Mouse (Mus musculus) thymus, adult 2 months (tissue): ENCODE results near the gene Maml3. TPM values are rescaled to one million over a fixed set of nuclear protein-coding genes. Genes with fewer than 3 reads are reported as not detected.

ENCODE experiments used
- DNase-seq: peaks from one replicate; pipeline ENCODE4 v3.0.0; 2021
- H3K27ac ChIP-seq: fragments of 200-500 bp; 2 replicates; pipeline ENCODE4 v1.5.1; 2012; ENCODE audit warnings: low read length, control low read depth; ENCODE audit not compliant: control insufficient read depth, insufficient read depth
- H3K27me3 ChIP-seq: fragments of 200-500 bp; 2 replicates; pipeline ENCODE4 v1.6.1; 2012; ENCODE audit warnings: mild to moderate bottlenecking, low read length, moderate library complexity, mixed read lengths; ENCODE audit not compliant: control insufficient read depth, insufficient read depth
- H3K36me3 ChIP-seq: fragments of 200-500 bp; 2 replicates; pipeline ENCODE4 v1.6.1; 2012; ENCODE audit warnings: mild to moderate bottlenecking, low read length, moderate library complexity; ENCODE audit not compliant: control insufficient read depth, insufficient read depth
- H3K4me1 ChIP-seq: fragments of 200-500 bp; replicated peaks from 2 replicates; pipeline ENCODE4 v1.6.1; 2012; ENCODE audit warnings: low read length; ENCODE audit not compliant: control insufficient read depth, insufficient read depth
- H3K4me3 ChIP-seq: fragments of 200-500 bp; 2 replicates; pipeline ENCODE4 v1.5.1; 2012; ENCODE audit warnings: mild to moderate bottlenecking, low read length, control low read depth, moderate library complexity; ENCODE audit not compliant: control insufficient read depth, insufficient read depth
- CTCF ChIP-seq: fragments of 200-500 bp; IDR thresholded peaks from 2 replicates; pipeline ENCODE4 v1.5.1; 2012; ENCODE audit warnings: mild to moderate bottlenecking, control low read depth, low read length, moderate library complexity, borderline replicate concordance; ENCODE audit not compliant: control insufficient read depth, poor library complexity, insufficient read depth; ENCODE audit errors: extremely low read depth
- POLR2A ChIP-seq: fragments of 200-500 bp; IDR thresholded peaks from 2 replicates; pipeline ENCODE4 v1.6.1; 2012; ENCODE audit warnings: mild to moderate bottlenecking, low read length, control low read depth, moderate library complexity; ENCODE audit not compliant: control insufficient read depth, poor library complexity, insufficient read depth; ENCODE audit errors: extremely low read depth
- WGBS: fragments of 180-500 bp; shearing (Covaris S2); methylation state at CpG from one replicate; pipeline ENCODE4 v1.1.7; 2018; 5-methylcytosine and 5-hydroxymethylcytosine counted together
- polyA plus RNA-seq: library from polyadenylated mRNA; depleted of rRNA; stranded (reverse); fragments of >200 nt; gene quantifications from 2 replicates; pipeline ENCODE4 v1.2.3, GENCODE M21; 2012

The Maml3 gene
- polyA plus RNA-seq, 1 experiment, result 3.5 TPM

DNA sequence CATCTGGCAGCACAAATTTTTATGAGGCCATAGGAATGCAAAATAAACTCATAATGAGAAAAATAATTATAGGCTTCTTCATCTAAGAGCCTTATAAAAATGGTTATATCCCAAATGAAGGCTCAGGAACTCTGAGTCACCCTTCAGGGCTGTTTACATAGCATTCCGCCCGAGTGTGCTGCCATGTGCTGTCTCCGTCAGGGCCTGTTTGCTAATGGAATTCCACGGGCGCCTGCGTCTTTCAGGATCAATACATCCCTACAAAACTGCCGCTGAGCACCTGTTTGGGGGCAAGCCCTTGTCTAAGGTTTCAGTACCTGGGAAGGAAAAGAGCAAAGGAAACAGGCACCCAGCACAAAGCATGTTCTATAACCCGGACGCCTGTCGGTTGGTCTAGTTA, 279.3 kb downstream of the Maml3 start:
- H3K4me3 ChIP-seq, result no peak overlapping the region
- DNase-seq, result no peak
- H3K4me1 ChIP-seq, result no peaks in the 10 kb centered on the region; the same call in 1 of the 2 replicates
- TF ChIP-seq POLR2A (no peak), CTCF (no peak)
- no peak overlapping the region for H3K27ac ChIP-seq
- WGBS, result 96% methylated on average over 10 of the region's 10 CpGs
- no peaks in the 10 kb centered on the region for H3K27me3 ChIP-seq
- H3K36me3 ChIP-seq, result no peaks in the 10 kb centered on the region

DNA sequence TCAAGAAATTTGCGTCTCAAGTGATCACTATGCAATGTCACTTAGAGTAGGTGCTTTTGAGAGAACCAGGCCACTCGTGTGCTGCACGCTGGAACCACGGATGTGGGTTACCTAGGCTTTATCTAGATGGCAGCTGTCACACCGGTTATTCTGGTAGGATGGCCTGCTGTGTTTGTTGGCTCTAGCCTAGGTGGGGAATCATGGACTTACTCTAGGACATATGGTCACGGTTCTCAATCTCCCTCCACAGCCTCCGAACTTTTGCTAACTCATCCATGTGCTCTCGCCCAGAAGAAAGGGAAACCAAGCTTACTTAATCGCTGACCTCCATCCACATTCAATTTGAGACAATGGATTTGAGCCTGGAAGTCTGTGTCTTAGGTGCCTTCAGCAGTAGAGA, 280.4 kb downstream of the Maml3 start:
- H3K27ac ChIP-seq, result no peak overlapping the region
- TF ChIP-seq CTCF (no peak), POLR2A (no peak)
- no peaks in the 10 kb centered on the region for H3K27me3 ChIP-seq
- no peak overlapping the region for H3K4me3 ChIP-seq
- no peaks in the 10 kb centered on the region for H3K36me3 ChIP-seq
- WGBS, result 80% methylated on average over 9 of the region's 9 CpGs
- H3K4me1 ChIP-seq, result no peaks in the 10 kb centered on the region; the same call in 1 of the 2 replicates
- DNase-seq, result no peak

DNA sequence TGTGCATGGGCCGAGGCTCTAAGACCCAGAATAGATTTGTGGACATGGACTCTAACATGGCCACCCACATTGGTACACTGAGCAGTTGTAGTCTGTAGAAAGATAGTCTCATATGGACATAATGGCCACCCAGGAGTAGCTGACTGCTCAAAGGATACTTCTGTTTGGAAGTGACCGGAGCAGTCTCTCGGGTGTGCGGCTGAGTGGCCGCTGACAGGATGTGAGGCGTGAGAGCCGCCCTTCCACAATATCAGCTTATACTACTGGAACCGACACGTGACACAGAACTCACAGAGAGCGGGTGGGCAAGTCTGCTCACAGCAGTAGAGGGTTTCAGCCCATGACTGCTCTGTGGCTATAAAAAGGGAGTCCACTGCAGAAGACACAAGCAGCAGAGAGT, 283.3 kb downstream of the Maml3 start:
- 94% methylated on average over 10 of the region's 10 CpGs for WGBS
- no peaks in the 10 kb centered on the region for H3K36me3 ChIP-seq
- H3K4me1 ChIP-seq, result no peaks in the 10 kb centered on the region; the same call in 1 of the 2 replicates
- no peak overlapping the region for H3K4me3 ChIP-seq
- no peak for TF ChIP-seq POLR2A
- no peak for TF ChIP-seq CTCF
- no peaks in the 10 kb centered on the region for H3K27me3 ChIP-seq
- H3K27ac ChIP-seq, result no peak overlapping the region
- DNase-seq, result no peak

DNA sequence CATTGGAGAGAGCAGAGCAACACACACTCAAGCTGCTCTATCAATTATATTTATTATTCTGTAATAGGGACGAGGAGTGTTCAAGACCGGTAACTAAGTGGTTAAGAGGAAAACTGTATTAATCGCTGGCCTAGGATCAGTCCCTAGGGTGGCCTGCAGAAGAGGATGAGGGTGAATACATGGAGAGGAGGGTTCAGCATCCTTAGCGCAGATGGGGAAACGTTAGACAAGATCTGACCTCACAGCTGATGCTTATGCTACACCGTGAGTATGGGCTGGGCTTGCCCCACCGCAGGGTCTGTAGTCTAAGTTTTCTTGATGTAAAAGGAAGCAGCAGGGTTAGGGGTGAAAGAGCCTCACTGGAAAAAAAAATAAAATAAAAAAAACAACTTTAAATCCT, 285.8 kb downstream of the Maml3 start:
- TF ChIP-seq CTCF, result no peak
- TF ChIP-seq POLR2A, result no peak
- Histone ChIP-seq H3K4me1 (peaks cover 3% of the 10 kb centered on the region; the same call in 1 of the 2 replicates), H3K27ac (no peak overlapping the region), H3K4me3 (no peak overlapping the region), H3K36me3 (no peaks in the 10 kb centered on the region), H3K27me3 (no peaks in the 10 kb centered on the region)
- no peak for DNase-seq
- 94% methylated on average over 7 of the region's 7 CpGs for WGBS

DNA sequence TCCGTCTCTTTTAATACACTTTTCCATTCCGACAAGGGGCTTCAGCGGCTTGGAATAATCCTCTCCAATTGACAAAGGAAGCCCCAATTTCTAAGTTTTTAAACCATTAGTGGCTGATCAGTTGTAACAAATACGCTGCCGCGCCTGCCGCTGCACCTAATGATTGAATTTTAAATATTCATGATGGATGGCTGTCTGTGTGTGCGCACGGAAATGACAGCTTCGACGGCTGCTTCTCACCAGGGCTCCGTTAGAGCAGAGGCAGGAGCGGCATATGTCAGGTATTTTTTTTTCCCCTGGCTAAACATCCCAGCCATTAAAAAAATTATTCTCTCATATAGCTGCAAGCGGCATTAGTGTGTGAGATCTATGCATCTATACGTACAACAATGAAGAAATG, 287.0 kb downstream of the Maml3 start:
- 98% methylated on average over 15 of the region's 15 CpGs for WGBS
- no peak for TF ChIP-seq POLR2A
- no peak for TF ChIP-seq CTCF

DNA sequence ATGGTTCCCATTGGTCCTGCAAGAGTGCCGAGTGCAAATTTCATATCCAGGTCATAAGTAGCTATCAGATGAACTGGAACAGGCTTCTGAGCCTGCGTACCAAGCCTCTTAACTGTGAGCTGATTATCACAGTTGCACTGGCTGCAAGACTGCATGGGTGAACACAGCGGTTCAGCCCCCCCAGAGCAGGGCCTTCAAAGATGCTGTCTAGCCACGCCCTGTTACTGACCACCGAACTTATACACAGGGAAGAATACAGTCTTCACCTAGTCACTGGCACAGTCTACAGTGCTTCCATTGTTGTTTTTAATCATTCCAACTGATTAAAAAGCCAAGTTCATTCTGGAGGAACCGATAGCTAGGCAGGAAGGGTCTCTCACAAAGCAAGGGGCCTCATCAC, 287.5 kb downstream of the Maml3 start:
- H3K36me3 ChIP-seq, result no peaks in the 10 kb centered on the region
- H3K4me1 ChIP-seq, result peaks cover 10% of the 10 kb centered on the region; the same call in 1 of the 2 replicates
- no peaks in the 10 kb centered on the region for H3K27me3 ChIP-seq
- no peak overlapping the region for H3K27ac ChIP-seq
- H3K4me3 ChIP-seq, result no peak overlapping the region
- no peak for DNase-seq
- no peak for TF ChIP-seq CTCF
- no peak for TF ChIP-seq POLR2A
- WGBS, result 97% methylated on average over 6 of the region's 6 CpGs

More for the DNA sequence above, 287.0 kb downstream of the Maml3 start:
- no peak for DNase-seq
- Histone ChIP-seq H3K27me3 (no peaks in the 10 kb centered on the region), H3K4me1 (peaks cover 8% of the 10 kb centered on the region; the same call in 1 of the 2 replicates), H3K27ac (no peak overlapping the region), H3K36me3 (no peaks in the 10 kb centered on the region), H3K4me3 (no peak overlapping the region)
